Mouse (Mus musculus): ENCODE results near the gene Cacna1c.

The Cacna1c gene

DNA sequence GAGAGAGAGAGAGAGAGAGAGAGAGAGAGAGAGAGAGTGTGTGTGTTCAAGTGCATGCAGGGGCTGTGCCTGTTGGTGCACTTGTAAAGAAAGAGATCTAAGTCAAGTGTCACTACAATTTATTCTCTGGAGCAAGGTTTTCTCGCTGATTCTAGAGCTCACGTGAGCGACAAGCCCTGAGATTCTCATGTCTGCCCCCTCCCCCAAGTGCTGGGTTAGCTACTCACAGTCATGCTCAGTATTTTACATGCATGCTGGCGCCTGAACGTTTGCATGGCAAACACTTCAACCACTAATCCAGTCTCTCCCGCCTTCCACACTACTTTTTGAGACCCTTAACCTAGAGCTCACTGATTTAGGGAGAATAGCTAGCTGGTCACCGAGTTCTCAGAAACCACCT lies 99.7 kb downstream of the Cacna1c start:
- no peak for DNase-seq (ENCODE audit: low read depth, low spot score)

DNA sequence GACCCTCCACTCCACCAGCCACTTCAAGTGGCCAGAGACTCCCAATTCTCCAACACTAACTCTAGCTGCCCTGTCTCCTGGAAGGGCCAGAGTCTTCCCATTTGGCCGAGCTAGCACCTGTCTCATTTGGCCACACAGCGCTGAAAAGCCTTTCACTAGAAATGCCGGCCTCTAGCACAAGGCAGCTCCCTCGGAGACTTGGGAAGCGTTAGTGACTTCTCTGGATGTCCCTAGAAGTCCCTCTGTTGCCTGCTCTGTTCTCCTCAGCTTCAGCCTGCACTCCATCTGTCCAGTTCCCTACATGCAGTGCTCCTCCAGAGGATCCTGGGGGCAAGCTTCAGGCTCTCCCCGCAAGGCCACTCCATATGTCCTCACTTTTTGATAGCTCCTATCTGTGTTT lies 101.1 kb downstream of the Cacna1c start:
- no peak for DNase-seq (ENCODE audit: low read depth, low spot score)

DNA sequence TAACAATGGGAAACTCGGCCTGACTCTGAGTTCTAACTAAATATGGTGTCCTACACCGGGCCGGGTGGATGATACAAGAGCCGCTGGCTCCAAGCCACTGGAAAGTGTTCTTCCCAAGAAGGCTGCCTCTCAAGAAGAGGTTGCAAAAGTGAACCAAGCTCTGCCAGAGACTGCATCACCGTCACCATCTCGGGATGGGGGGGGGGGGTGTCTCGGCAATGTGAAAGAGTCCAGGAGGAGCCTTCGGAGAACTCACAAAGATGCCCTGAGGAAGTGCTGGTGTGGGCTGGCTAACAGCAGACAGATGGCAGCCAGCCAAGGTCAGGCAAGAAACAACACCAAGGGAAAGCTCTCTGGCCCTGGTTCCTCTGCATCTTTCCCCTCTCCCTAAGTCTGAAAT lies 107.0 kb downstream of the Cacna1c start:
- no peak for DNase-seq (ENCODE audit: low read depth, low spot score)

DNA sequence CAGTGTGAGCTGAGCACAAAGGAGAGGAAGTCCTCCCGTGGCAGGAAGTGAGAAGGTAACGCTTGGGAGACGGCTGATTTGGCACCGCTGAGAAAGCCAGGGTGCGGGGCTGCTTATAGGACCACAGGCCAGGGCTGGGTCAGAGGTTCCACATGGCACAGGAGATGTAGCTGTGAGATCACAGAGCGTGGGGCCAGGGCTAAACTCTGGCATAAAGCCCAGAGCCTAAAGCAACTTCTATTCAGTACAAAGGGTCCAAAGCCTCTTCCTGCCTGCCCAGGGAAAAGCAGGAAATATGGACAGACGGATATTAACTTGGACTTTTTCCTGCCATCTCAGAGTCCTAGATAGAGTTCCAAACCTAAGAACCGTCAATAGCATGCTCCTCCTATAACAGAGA lies 107.8 kb downstream of the Cacna1c start:
- no peak for DNase-seq (ENCODE audit: low read depth, low spot score)

DNA sequence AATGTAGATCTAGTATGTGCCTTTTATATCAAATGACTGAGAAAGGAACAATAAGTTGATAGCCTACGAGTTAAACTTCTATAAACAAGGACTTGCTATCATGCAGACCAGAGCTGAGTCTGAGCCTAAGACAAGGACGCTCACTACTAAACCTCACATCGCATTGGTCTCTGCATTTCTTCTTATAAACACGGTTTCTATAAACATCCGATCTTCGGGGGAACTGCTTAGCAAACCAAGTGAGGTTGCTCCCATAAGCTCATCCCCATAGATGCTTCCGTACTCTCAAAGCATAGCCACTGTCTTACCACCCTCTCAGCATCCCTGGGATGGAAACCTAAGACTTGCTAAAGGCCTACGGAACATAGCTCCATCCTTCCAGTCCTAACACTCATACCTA lies 108.3 kb downstream of the Cacna1c start:
- no peak for DNase-seq (ENCODE audit: low read depth, low spot score)

DNA sequence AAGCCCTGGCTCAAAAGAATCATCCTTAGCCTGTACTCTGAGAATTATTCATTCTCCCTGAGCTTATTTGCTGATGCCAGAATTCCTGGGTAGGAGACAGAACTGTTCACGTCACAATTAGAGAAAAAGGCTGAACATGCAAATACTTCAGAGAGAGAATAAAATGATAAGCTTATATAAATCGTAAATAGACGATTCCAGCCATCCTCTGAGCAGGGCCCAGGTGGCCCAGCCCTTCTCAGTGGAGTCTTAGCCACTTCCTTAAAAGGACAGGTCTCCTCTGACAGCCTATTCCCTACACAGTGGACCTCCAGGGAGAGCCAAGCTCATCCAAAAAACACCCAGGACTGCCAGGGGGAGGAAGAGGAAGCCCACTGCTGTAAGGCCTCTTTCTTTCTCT lies 110.4 kb downstream of the Cacna1c start:
- no peak for DNase-seq (ENCODE audit: low read depth, low spot score)

DNA sequence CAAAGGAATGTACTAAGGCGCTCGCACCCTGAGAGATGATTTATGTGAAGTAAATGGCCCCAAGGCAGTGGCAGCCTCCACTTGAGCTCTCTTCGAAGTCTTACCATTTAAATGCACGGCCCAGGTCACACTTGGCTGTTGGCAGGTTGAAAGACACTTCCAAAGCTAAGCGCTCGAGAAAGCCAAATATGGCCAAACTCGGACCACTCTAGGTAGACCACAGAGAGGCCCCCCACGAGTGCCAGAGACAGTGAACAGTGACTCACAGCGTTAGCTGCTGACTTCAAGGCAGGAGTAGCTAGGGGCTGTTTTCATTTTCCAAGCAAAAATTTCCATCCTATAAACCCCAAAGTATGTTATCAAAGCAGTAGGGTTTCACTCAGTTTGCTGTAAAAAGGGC lies 111.7 kb downstream of the Cacna1c start:
- DNase-seq (ENCODE audit: low read depth, low spot score): no peak

DNA sequence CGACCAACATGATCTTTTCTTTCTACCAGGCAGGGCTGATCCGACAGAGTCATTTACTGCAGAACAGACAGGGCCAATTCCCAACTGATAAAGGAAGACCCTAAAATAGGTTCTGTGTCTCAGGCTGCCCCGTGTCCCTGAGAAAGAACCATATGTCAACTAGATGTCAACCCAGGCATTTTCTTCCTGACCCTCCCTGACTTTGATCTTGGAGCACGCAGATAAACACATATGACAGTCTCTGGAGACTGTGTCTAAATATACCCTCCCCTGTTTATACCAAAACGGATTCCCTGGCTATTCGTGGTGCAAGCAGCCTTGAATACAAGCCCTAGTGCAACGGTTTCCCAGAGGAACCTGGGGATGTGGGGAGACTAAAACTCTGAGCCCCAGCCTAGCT lies 112.7 kb downstream of the Cacna1c start:
- no peak for DNase-seq (ENCODE audit: low read depth, low spot score)

DNA sequence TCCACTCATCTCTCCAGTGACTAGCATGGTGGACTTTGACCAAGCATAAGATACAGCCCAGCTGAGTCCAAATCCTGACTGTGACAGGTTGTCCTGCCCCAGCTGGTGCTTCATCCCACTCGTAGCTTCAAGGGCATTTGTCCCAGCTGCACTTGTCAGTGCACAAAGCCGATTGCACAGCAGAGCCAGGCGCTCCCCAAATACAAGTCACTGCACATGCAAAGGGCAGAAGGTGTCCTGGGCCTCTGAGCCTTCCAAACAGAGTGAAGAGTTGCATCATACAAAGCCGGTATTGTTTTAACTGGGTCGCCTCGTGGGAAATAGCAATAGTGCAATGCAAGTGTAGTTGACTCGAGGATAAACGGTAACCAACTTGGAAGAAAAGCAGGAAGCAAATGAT lies 113.6 kb downstream of the Cacna1c start:
- no peak for DNase-seq (ENCODE audit: low read depth, low spot score)

DNA sequence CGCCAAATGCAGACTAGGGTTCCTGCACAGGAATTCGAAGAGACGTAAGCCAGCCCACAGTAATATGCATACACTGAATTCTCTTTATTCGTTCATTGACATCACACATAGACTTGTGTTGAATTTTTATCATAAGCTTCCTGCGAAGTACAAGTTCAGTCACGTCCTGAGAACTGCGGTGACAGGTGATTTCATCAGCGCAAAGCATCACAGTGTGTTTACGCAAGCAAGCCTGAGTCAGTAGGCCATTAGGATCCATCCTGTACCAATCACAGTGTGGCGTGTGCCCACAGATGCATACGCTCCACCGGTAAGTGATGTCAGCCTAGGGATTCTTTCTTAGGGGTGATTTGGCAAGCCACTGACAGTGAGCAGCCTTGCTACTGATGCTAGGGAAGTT lies 114.6 kb downstream of the Cacna1c start:
- DNase-seq (ENCODE audit: low read depth, low spot score): no peak

DNA sequence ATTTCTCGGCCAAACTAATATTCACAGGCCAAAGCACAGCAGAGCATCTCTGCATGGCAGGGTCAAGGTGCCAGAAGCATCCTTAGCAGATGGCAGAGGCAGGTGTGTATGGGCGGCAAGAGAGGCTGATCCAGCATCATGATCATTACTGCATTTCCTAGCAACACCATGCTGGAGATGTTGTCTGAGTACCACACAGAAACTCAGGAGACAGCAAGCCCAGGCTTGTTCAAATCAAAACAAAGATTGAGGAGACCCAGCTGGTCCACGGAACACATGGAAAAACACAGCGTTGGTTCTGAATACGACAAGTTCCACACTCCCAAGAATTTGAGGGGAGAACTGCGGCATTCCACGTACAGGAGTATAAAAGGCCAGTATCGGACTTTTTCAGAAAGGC lies 116.6 kb downstream of the Cacna1c start:
- no peak for DNase-seq (ENCODE audit: low read depth, low spot score)

DNA sequence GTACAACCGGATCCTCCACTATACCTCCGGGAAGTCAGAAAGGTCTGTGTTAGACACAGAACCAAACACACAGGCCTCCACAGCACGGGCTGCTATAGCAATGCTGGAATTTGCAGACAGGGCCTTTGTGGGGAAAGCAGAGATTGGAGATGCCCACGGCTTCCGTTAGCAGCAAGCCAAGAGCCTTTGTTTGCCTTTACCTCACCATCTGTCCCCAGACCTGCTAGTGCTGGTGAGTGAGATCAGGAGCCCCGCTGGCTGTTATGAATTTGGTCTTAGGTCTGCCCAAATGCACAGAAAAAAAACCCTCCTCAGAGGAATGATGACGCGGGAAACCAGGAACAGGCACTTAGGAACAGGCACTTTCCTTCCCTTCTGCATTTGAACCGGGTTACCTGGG lies 117.3 kb downstream of the Cacna1c start:
- DNase-seq (ENCODE audit: low read depth, low spot score): no peak

DNA sequence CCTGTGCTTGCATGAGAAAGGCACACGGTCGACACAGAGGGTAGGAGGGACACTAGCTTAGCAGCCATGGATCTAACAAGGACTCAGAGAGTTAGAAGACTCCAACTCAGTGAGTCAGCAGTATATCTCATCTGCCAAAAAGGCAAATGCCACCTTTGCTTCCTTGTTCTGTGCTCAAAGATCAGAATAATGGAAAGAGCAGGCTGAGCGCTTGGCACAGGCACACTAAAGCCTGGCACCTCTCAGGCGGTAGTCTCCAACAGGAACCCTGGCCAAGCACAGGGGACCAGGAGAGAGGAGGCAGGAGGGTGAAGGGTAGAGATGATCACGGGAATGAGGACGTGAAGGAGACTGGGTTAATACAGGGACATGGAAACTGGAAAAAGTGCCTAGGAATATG lies 119.0 kb downstream of the Cacna1c start:
- no peak for DNase-seq (ENCODE audit: low read depth, low spot score)

DNA sequence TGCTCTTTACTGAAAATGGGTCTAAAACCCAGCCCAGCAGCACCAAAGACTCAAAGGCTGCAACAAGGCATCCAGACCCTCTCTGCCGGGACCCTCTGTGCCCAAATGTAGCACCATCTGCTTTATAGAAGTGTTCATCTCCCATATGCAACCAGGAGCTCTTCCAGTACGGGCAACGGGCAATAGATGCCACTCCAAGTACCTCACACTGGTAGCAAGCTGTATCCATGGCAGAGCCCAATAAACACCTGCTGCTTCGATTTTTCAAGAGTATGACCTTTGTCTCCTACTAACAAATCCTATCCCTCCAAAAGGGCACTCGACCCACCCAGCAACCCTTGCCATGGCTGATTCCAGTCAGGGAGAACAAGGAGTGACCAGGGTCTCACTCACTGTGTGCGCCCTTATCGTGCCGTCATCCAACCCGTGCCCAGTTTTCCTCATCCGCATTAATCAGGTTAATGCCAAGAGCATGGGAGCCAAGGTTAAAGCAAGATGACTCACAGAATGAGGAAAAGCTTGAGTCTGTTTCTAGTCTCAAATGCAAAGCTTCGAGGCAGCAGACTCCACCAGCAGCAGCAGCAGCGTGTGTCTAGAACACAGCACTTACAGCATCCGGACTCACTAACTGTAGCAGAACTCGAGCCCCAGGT lies 122.7 kb downstream of the Cacna1c start:
- DNase-seq (ENCODE audit: low read depth, low spot score): no peak

DNA sequence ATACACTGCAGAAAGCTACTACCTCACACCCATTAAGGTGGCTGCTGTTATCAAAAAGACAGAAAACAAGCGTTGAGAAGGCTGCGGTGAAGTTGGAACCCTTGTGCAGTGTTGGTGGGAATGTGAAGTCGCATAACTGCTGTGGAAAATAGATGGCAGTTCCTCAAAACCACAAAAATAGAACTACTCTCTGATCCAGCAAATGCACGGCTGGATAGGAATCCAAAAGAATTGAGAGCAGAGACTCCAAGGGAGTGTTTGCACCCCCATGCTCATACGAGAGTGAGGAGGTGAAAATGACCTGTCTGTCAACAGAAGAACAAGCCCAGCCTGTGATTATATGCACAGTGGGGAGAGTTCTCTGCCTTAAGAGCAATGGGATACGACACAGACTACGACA lies 123.4 kb downstream of the Cacna1c start:
- DNase-seq (ENCODE audit: low read depth, low spot score): no peak

DNA sequence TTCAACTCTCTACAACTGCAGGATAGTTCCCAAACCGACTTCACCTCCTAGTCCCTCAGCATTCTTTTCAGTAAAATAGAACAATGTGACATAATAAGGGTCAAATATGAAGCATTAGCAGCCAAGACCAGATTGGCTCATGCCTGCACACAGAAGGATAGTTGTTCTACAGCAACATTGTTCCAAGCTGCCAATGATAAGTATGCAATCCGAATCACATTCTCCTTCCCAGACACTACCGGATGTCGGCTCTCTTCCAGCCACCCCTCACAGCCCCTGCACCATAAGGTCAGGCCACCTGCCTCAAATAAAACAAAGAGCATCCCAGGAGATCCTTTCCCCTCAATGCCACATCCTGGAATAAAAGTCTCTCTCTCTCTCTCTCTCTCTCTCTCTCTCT lies 125.4 kb downstream of the Cacna1c start:
- DNase-seq (ENCODE audit: low read depth, low spot score): no peak

DNA sequence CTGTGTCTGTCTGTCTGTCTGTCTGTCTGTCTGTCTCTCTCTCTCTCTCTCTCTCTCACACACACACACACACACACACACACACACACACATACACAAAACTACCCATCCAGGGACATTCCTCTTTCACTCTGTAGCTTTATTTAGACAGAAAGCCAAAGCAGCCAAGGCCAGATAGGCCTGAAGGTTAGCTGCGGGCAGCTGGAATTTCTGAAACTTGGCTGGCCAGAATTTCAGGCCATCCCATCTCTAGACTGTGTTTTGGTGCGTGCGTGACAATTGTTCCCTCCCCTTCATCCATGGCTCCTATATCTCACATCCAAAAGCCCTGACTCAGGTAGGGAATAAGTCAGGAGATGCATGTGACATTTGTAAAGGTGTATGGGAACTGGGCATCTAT lies 125.9 kb downstream of the Cacna1c start:
- no peak for DNase-seq (ENCODE audit: low read depth, low spot score)

DNA sequence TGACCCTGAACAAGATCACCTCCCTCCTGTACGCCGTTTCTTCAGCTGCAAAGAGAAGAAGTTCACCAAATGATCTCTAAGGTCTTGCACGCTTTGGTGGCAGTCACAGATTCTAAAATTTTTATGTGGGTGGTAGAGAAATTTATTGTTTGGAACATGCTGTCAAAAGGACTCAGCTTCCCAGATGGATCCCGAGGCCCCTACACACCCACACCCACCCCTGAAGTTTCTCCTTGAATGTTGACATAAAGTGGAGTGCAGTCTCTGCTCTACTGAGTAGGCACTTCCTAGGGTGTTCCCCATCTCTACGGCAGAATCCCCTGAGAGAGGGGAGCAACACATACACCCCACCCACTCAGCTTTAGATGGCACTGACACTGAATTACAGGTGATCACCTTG lies 127.1 kb downstream of the Cacna1c start:
- no peak for DNase-seq (ENCODE audit: low read depth, low spot score)

DNA sequence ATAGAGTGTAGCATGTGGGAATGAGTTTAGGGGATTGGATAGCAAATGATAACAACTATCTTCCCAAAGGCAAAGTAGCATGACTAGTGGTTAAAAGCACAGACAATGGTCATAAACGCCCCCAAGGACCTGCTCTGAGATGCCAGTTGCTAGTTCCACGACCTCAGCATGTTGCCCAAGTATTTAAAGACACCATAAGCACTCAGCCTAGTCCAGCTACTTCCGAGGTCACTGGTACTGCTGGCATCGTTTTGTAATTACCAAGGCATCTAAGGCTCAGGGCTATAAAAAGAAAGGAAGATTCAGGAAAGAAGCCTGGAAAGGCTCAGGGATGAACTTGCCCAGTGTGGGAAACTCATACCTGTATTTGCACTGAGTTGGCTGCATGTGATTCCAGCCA lies 127.6 kb downstream of the Cacna1c start:
- no peak for DNase-seq (ENCODE audit: low read depth, low spot score)

DNA sequence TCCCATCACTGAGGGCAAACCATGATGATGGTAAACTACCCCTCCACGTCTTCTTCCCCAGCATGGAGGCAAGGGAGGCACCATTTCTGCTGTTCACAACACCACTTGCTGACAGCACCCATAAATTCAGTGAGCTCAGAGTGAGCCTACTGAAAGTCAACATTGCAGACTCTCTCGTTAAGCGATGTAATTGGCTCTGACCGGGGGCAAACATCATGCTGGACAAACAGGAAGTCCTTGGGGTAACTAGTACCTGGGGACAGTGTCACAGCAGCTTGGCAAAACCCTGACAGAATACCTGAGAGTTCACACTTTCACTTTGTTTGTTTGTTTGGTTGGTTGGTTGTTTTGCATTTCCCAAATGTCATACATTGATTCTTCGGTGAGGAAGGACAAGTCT lies 131.3 kb downstream of the Cacna1c start:
- no peak for DNase-seq (ENCODE audit: low read depth, low spot score)

DNA sequence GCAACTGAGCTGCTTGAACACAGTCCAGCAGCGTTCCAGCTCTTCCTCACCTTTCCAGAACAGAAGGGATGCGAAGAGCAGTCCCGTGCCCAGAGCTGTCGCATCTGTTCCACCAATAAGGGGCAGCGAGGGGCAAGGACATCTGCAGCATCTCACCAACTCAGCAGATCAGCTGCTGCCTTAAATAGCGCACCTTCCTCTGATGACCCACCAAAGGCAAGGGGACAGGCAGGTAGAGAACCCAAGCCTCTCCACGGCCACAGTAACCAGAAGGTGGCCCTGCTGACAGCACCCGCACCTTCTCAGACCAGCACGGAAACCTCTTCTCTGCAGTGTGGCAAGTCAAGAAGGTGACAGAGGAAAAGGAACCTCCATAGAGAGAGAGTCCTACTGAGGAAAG lies 131.8 kb downstream of the Cacna1c start:
- DNase-seq (ENCODE audit: low read depth, low spot score): no peak

DNA sequence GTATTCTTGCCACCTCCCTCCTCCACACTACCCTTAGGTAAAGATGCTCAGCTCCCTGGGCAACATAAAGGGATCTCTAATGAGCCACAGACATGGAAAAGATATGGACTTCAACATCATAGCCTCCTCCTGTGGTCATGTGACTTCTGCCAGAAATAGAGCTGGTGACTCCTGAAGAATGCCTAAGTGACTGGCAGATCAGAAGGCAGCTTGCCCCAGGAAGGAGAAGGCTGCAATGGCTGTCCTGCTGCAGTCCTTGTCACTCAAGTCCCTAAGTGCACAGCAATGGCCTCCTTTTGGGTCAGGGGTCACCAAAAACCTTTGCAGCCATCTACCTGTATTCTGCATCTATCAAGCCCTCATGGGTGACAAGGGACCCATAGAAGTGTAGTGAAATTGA lies 133.5 kb downstream of the Cacna1c start:
- no peak for DNase-seq (ENCODE audit: low read depth, low spot score)

DNA sequence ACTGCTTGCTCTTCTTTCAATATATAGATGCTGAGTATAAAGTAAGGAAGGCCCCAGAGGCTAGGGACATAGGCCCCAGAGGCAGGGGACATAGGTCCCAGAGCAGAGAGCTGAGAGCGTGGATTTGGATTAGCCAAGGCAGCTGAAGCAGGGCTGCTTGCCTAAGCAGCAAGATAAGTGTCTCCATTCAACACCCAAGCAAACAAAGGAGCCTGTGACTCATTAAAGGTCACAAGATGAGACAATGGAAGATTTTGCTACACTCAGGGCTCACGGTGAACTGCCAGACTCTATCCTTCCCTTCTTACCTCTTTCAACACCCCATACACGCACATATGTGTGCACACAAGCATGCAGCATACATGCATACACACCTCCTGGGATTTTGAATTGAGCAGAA lies 137.3 kb downstream of the Cacna1c start:
- DNase-seq (ENCODE audit: low read depth, low spot score): no peak

DNA sequence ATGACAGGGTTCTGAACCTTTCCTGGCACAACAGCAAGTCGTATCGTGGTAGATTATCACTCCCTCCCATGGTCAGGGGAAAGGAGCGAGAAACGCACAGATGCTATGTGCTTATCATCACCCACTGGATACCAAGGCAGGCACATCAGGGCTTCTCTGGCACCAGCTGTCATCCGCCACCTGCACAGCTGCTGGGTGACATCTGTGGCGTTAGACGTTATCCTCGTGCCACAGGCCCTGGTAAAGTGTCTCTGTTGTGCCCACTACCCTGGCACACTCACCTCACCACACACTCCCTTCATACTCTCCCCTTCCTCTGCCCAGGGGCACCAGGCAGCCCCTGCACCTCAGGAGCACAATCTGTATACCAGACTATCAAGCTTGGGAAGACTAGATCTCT lies 137.8 kb downstream of the Cacna1c start:
- no peak for DNase-seq (ENCODE audit: low read depth, low spot score)
